Mouse (Mus musculus) small intestine, adult 2 months (tissue): ENCODE measurements around the gene Mtch1. TPM values are rescaled to one million over a fixed set of nuclear protein-coding genes. Genes with fewer than 3 reads are reported as not detected.

Source experiments
- H3K27ac ChIP-seq: fragments of 200-500 bp; 2 replicates; pipeline ENCODE4 v1.5.1; 2012; ENCODE audit warnings: low read depth, low read length, control low read depth, inconsistent platforms; ENCODE audit not compliant: insufficient read depth
- H3K27me3 ChIP-seq: fragments of 200-500 bp; 2 replicates; pipeline ENCODE4 v1.6.1; 2012; ENCODE audit warnings: mild to moderate bottlenecking, moderate library complexity, low read length, inconsistent platforms; ENCODE audit not compliant: control insufficient read depth, insufficient read depth
- H3K36me3 ChIP-seq: fragments of 200-500 bp; 2 replicates; pipeline ENCODE4 v1.6.1; 2012; ENCODE audit warnings: mild to moderate bottlenecking, low read length, control low read depth, inconsistent platforms; ENCODE audit not compliant: control insufficient read depth, insufficient read depth
- H3K4me1 ChIP-seq: fragments of 200-500 bp; 2 replicates; pipeline ENCODE4 v1.6.1; 2012; ENCODE audit warnings: low read length, inconsistent platforms, mixed read lengths; ENCODE audit not compliant: control insufficient read depth, insufficient read depth, insufficient read length
- H3K4me3 ChIP-seq: fragments of 200-500 bp; 2 replicates; pipeline ENCODE4 v1.5.1; 2012; ENCODE audit warnings: low read depth, mild to moderate bottlenecking, control low read depth, inconsistent platforms, low read length, moderate library complexity
- CTCF ChIP-seq: fragments of 200-500 bp; IDR thresholded peaks from 2 replicates; pipeline ENCODE4 v1.5.1; 2012; ENCODE audit warnings: low read depth, mild to moderate bottlenecking, control low read depth, inconsistent platforms, low read length, moderate library complexity, mixed read lengths; ENCODE audit not compliant: insufficient replicate concordance, insufficient read length; ENCODE audit errors: extremely low read depth
- POLR2A ChIP-seq: fragments of 200-500 bp; IDR thresholded peaks from 2 replicates; pipeline ENCODE4 v1.6.1; 2012; ENCODE audit warnings: low read depth, mild to moderate bottlenecking, control low read depth, inconsistent platforms, low read length, moderate library complexity
- WGBS: fragments of 180-500 bp; shearing (Covaris S2); methylation state at CpG from one replicate; pipeline ENCODE4 v1.1.7; 2018; 5-methylcytosine and 5-hydroxymethylcytosine counted together
- polyA plus RNA-seq: library from polyadenylated mRNA; depleted of rRNA; stranded (reverse); fragments of >200 nt; gene quantifications from 2 replicates; pipeline ENCODE4 v1.2.3, GENCODE M21; 2012

The Mtch1 gene
- polyA plus RNA-seq, 1 experiment, result 260 TPM

DNA sequence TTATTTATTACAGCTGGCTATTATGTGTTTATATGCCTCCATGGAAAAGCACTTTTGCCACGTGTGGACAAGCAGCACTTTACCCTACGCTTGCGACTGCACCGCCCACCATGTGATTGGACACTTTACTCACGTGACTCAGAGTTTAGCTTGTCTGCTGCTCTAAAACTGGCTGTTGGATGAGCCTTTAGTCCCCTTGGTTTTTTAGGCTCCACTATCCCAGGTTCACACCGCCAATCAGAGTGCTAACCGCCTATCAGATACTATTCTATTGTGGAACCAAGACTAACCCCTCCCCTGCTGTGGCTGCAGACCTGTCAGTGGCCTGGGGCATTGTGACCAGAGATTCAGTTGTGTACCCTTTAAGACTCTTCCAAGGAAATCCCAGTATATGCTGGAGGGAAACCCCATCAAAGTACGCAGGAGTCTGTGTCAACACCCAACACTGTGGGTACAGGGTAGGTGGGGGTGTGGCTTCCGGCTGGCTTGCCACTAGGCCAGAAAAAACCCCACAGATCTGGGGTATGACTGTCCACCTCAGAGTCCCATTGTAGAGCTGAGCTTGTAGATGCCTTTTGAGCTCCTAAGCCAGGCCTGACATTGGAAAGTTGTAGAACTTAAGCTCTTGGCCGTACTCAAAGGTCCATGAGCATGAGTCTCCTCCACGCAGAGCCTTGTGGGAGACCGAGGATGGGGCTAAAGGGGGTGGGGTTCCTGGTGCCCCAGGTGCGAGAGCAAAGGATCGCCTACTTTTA, 45.8 kb upstream of the Mtch1 start:
- TF ChIP-seq POLR2A, result no peak
- TF ChIP-seq CTCF, result no peak
- 73% methylated on average over 14 of the region's 14 CpGs for WGBS
- no peaks in the 10 kb centered on the region for H3K36me3 ChIP-seq
- peaks cover 43% of the 10 kb centered on the region for H3K4me1 ChIP-seq
- H3K4me3 ChIP-seq, result no peak overlapping the region
- no peaks in the 10 kb centered on the region for H3K27me3 ChIP-seq
- H3K27ac ChIP-seq, result peak overlapping the region; percentile 65

GRCm38 (mm10) chr17:29391280-29391679, 43.5 kb upstream of the Mtch1 start:
- TF ChIP-seq POLR2A (no peak), CTCF (no peak)
- H3K4me1 ChIP-seq, result peaks cover 31% of the 10 kb centered on the region
- H3K36me3 ChIP-seq, result no peaks in the 10 kb centered on the region
- 41% methylated on average over 8 of the region's 8 CpGs for WGBS
- H3K27me3 ChIP-seq, result no peaks in the 10 kb centered on the region
- no peak overlapping the region for H3K4me3 ChIP-seq
- no peak overlapping the region for H3K27ac ChIP-seq

- Histone ChIP-seq H3K36me3 (no peaks in the 10 kb centered on the region), H3K4me3 (no peak overlapping the region), H3K4me1 (peaks cover 28% of the 10 kb centered on the region), H3K27ac (no peak overlapping the region), H3K27me3 (no peaks in the 10 kb centered on the region)
- TF ChIP-seq CTCF (no peak), POLR2A (no peak)
- 78% methylated on average over 11 of the region's 11 CpGs for WGBS
Measured at GRCm38 (mm10) chr17:29388978-29389377, 41.2 kb upstream of the Mtch1 start.

GRCm38 (mm10) chr17:29385746-29386145, 38.0 kb upstream of the Mtch1 start:
- Histone ChIP-seq H3K27ac (no peak overlapping the region), H3K4me1 (peaks cover 18% of the 10 kb centered on the region), H3K4me3 (no peak overlapping the region), H3K36me3 (no peaks in the 10 kb centered on the region), H3K27me3 (no peaks in the 10 kb centered on the region)
- WGBS, result 84% methylated on average over 6 of the region's 6 CpGs
- TF ChIP-seq POLR2A (no peak), CTCF (no peak)

- Histone ChIP-seq H3K27ac (peak overlapping the region; percentile 17; the same call in 1 of the 2 replicates), H3K4me3 (no peak overlapping the region), H3K4me1 (peaks cover 18% of the 10 kb centered on the region), H3K36me3 (no peaks in the 10 kb centered on the region), H3K27me3 (no peaks in the 10 kb centered on the region)
- 23% methylated on average over 5 of the region's 5 CpGs for WGBS
- TF ChIP-seq POLR2A, result no peak
- no peak for TF ChIP-seq CTCF
Measured at GRCm38 (mm10) chr17:29384850-29385438, 37.2 kb upstream of the Mtch1 start.

GRCm38 (mm10) chr17:29383923-29384322, 36.2 kb upstream of the Mtch1 start:
- Histone ChIP-seq H3K4me1 (peaks cover 18% of the 10 kb centered on the region), H3K4me3 (no peak overlapping the region), H3K27ac (no peak overlapping the region), H3K27me3 (no peaks in the 10 kb centered on the region), H3K36me3 (no peaks in the 10 kb centered on the region)
- TF ChIP-seq CTCF (no peak), POLR2A (no peak)
- WGBS, result 89% methylated on average over 9 of the region's 9 CpGs

DNA sequence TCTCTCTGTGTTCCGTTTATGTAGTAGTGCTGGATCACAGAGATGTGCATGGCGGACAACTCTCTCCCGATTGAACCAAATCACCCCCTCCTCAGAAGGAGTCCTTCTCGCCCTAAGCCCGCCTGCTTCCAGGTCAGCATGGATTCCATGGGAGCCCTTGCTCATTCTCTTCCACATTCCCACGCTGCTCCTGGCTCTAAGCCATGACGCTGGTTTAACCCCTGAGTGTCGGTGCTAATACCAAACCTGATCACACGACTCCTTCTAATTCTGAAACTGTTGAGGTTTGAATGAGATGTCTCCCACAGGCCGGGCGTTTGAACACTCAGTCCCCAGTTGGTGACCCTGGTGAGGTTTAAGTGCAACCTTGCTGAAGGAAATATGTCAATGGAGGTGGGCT, 34.7 kb upstream of the Mtch1 start:
- 58% methylated on average over 11 of the region's 11 CpGs for WGBS
- no peaks in the 10 kb centered on the region for H3K27me3 ChIP-seq
- no peak overlapping the region for H3K4me3 ChIP-seq
- H3K27ac ChIP-seq, result no peak overlapping the region
- H3K4me1 ChIP-seq, result peaks cover 18% of the 10 kb centered on the region
- no peak for TF ChIP-seq POLR2A
- no peak for TF ChIP-seq CTCF
- H3K36me3 ChIP-seq, result no peaks in the 10 kb centered on the region
